In genomic region chr6:94811846-94812245, GRCm38 (mm10) we compare ENCODE assay signal across 20 mouse cellular contexts.
"Had no signal": no experiment of that assay in that cellular context is flagged by ENCODE, and none has a peak within 500 bp of the region (broad histone marks: within the 10 kb centered on the region; RNA-seq: fewer than 3 reads in every experiment).

No protein-coding gene starts in this region.

- DNase-seq: kidney, adult 18-20 months; kidney, postnatal 25 days; layer of hippocampus, adult 9-11 months; liver; lung, adult 18-20 months; lung, postnatal 10 days; lung, postnatal 36 days; thymus, postnatal 25 days had no signal

- H3K27me3 ChIP-seq: limb, embryonic 13.5 days; liver, embryonic 12.5 days; liver, embryonic 15.5 days; neural tube, embryonic 15.5 days had no signal

- H3K36me3 ChIP-seq: limb, embryonic 10.5 days; limb, embryonic 13.5 days; liver, embryonic 12.5 days; liver, embryonic 15.5 days; lung, embryonic 15.5 days; neural tube, embryonic 15.5 days had no signal

- ATAC-seq: inflammation-experienced regulatory T-cells, adult 6 months; intestine, embryonic 16.5 days; liver, embryonic 12.5 days had no signal

- H3K27ac ChIP-seq: kidney, postnatal 0 days; layer of hippocampus, adult 2 months; limb, embryonic 10.5 days; limb, embryonic 13.5 days; liver, embryonic 12.5 days; liver, embryonic 15.5 days; lung, embryonic 15.5 days; neural tube, embryonic 15.5 days had no signal

- H3K9ac ChIP-seq: limb, embryonic 13.5 days; liver, embryonic 12.5 days; liver, embryonic 15.5 days; lung, embryonic 15.5 days; neural tube, embryonic 15.5 days had no signal

- H3K4me3 ChIP-seq: layer of hippocampus, adult 2 months; limb, embryonic 10.5 days; limb, embryonic 13.5 days; liver, embryonic 12.5 days; liver, embryonic 15.5 days; lung, embryonic 15.5 days; megakaryocyte, embryonic 14.5 days; myocyte; neural tube, embryonic 15.5 days had no signal

- H3K4me1 ChIP-seq: liver, embryonic 12.5 days; lung, embryonic 15.5 days; megakaryocyte, embryonic 14.5 days had no signal

- H3K4me2 ChIP-seq: limb, embryonic 13.5 days; liver, embryonic 12.5 days; liver, embryonic 15.5 days; lung, embryonic 15.5 days; neural tube, embryonic 15.5 days had no signal

- H3K9me3 ChIP-seq: limb, embryonic 10.5 days; limb, embryonic 13.5 days; liver, embryonic 12.5 days; liver, embryonic 15.5 days; lung, embryonic 15.5 days; megakaryocyte, embryonic 14.5 days; neural tube, embryonic 15.5 days had no signal
